Mouse (Mus musculus): ENCODE data around the gene Hp1bp3. TPM values are rescaled to one million over a fixed set of nuclear protein-coding genes. Genes with fewer than 3 reads are reported as not detected.

The Hp1bp3 gene
- 38.3 and 40.1 TPM in 2 replicates for polyA plus RNA-seq (2015; fragmentation: Nextera tagmentation; extraction: Ambion mirVana)

GRCm38 (mm10) chr4:138216200-138216890 is at the start of gene Hp1bp3:
Gene Hp1bp3, plus strand, starts transcription at chr4:138216296.
- peak; percentile 59 for ATAC-seq (ENCODE audit: low read depth)
- H3K4me3 ChIP-seq (ENCODE audit: low read depth, low read length): peak within 1 kb of the TSS; percentile 99
- no peaks in the 10 kb centered on the region for H3K9me3 ChIP-seq (replicated peaks; ENCODE audit: control insufficient read depth, low read length)
- WGBS (ENCODE audit: insufficient replicate concordance): under 1% methylated on average over 67 of the region's 84 CpGs
- peak within 1 kb of the TSS; percentile 91 for H3K4me2 ChIP-seq (ENCODE audit: low read depth, low read length)
- no peaks in the 10 kb centered on the region for H3K27me3 ChIP-seq (ENCODE audit: control insufficient read depth, insufficient read depth, low read depth, low read length)
- no peaks in the 10 kb centered on the region for H3K36me3 ChIP-seq (ENCODE audit: control insufficient read depth, insufficient read depth)
- H3K4me1 ChIP-seq (ENCODE audit: control insufficient read depth, low read depth, low read length): peaks cover 39% of the 10 kb centered on the region
- H3K9ac ChIP-seq (ENCODE audit: low read depth, low read length): peak within 1 kb of the TSS; percentile 99
- H3K27ac ChIP-seq (ENCODE audit: low read length): peak within 1 kb of the TSS; percentile 98

- Histone ChIP-seq H3K27me3 (ENCODE audit: control insufficient read depth, insufficient read depth, low read depth, low read length) (no peaks in the 10 kb centered on the region), H3K9me3 (replicated peaks; ENCODE audit: control insufficient read depth, low read length) (no peaks in the 10 kb centered on the region), H3K4me1 (ENCODE audit: control insufficient read depth, low read depth, low read length) (no peaks in the 10 kb centered on the region), H3K4me3 (ENCODE audit: low read depth, low read length) (no peak overlapping the region), H3K9ac (ENCODE audit: low read depth, low read length) (no peak overlapping the region), H3K36me3 (ENCODE audit: control insufficient read depth, insufficient read depth) (peaks cover 17% of the 10 kb centered on the region), H3K27ac (ENCODE audit: low read length) (no peak overlapping the region), H3K4me2 (ENCODE audit: low read depth, low read length) (no peak overlapping the region)
- 86% methylated on average over 10 of the region's 10 CpGs for WGBS (ENCODE audit: insufficient replicate concordance)
- ATAC-seq (ENCODE audit: low read depth): no peak
Observed at GRCm38 (mm10) chr4:138166519-138166918, 49.6 kb upstream of the Hp1bp3 start.

- H3K4me1 ChIP-seq (ENCODE audit: control insufficient read depth, low read depth, low read length): no peaks in the 10 kb centered on the region
- no peaks in the 10 kb centered on the region for H3K27me3 ChIP-seq (ENCODE audit: control insufficient read depth, insufficient read depth, low read depth, low read length)
- 61% methylated on average over 3 of the region's 3 CpGs for WGBS (ENCODE audit: insufficient replicate concordance)
- H3K4me2 ChIP-seq (ENCODE audit: low read depth, low read length): no peak overlapping the region
- no peak overlapping the region for H3K9ac ChIP-seq (ENCODE audit: low read depth, low read length)
- no peaks in the 10 kb centered on the region for H3K9me3 ChIP-seq (replicated peaks; ENCODE audit: control insufficient read depth, low read length)
- no peak overlapping the region for H3K27ac ChIP-seq (ENCODE audit: low read length)
- H3K36me3 ChIP-seq (ENCODE audit: control insufficient read depth, insufficient read depth): peaks cover 22% of the 10 kb centered on the region
- no peak overlapping the region for H3K4me3 ChIP-seq (ENCODE audit: low read depth, low read length)
- peak; percentile 53; the same call in 1 of the 2 replicates for ATAC-seq (ENCODE audit: low read depth)
Observed at GRCm38 (mm10) chr4:138168162-138168561, 47.9 kb upstream of the Hp1bp3 start.

- no peaks in the 10 kb centered on the region for H3K9me3 ChIP-seq (replicated peaks; ENCODE audit: control insufficient read depth, low read length)
- no peak overlapping the region for H3K27ac ChIP-seq (ENCODE audit: low read length)
- H3K4me3 ChIP-seq (ENCODE audit: low read depth, low read length): no peak overlapping the region
- WGBS (ENCODE audit: insufficient replicate concordance): 79% methylated on average over 4 of the region's 4 CpGs
- H3K36me3 ChIP-seq (ENCODE audit: control insufficient read depth, insufficient read depth): peaks cover 22% of the 10 kb centered on the region
- no peaks in the 10 kb centered on the region for H3K27me3 ChIP-seq (ENCODE audit: control insufficient read depth, insufficient read depth, low read depth, low read length)
- no peak for ATAC-seq (ENCODE audit: low read depth)
- no peak overlapping the region for H3K4me2 ChIP-seq (ENCODE audit: low read depth, low read length)
- no peak overlapping the region for H3K9ac ChIP-seq (ENCODE audit: low read depth, low read length)
- no peaks in the 10 kb centered on the region for H3K4me1 ChIP-seq (ENCODE audit: control insufficient read depth, low read depth, low read length)
Observed at GRCm38 (mm10) chr4:138169420-138169819, 46.7 kb upstream of the Hp1bp3 start.

GRCm38 (mm10) chr4:138172686-138173085 is 43.4 kb upstream of the Hp1bp3 start:
- no peak for ATAC-seq (ENCODE audit: low read depth)
- Histone ChIP-seq H3K4me1 (ENCODE audit: control insufficient read depth, low read depth, low read length) (no peaks in the 10 kb centered on the region), H3K4me3 (ENCODE audit: low read depth, low read length) (no peak overlapping the region), H3K9ac (ENCODE audit: low read depth, low read length) (no peak overlapping the region), H3K4me2 (ENCODE audit: low read depth, low read length) (no peak overlapping the region), H3K27me3 (ENCODE audit: control insufficient read depth, insufficient read depth, low read depth, low read length) (no peaks in the 10 kb centered on the region), H3K9me3 (replicated peaks; ENCODE audit: control insufficient read depth, low read length) (no peaks in the 10 kb centered on the region), H3K27ac (ENCODE audit: low read length) (no peak overlapping the region), H3K36me3 (ENCODE audit: control insufficient read depth, insufficient read depth) (peaks cover 23% of the 10 kb centered on the region)
- 74% methylated on average over 4 of the region's 4 CpGs for WGBS (ENCODE audit: insufficient replicate concordance)

- H3K4me1 ChIP-seq (ENCODE audit: control insufficient read depth, low read depth, low read length): no peaks in the 10 kb centered on the region
- H3K9ac ChIP-seq (ENCODE audit: low read depth, low read length): no peak overlapping the region
- H3K27me3 ChIP-seq (ENCODE audit: control insufficient read depth, insufficient read depth, low read depth, low read length): no peaks in the 10 kb centered on the region
- ATAC-seq (ENCODE audit: low read depth): no peak
- WGBS (ENCODE audit: insufficient replicate concordance): 84% methylated on average over 5 of the region's 5 CpGs
- H3K4me2 ChIP-seq (ENCODE audit: low read depth, low read length): no peak overlapping the region
- no peak overlapping the region for H3K27ac ChIP-seq (ENCODE audit: low read length)
- H3K4me3 ChIP-seq (ENCODE audit: low read depth, low read length): no peak overlapping the region
- H3K9me3 ChIP-seq (replicated peaks; ENCODE audit: control insufficient read depth, low read length): no peaks in the 10 kb centered on the region
- peaks cover 24% of the 10 kb centered on the region for H3K36me3 ChIP-seq (ENCODE audit: control insufficient read depth, insufficient read depth)
Observed at GRCm38 (mm10) chr4:138179391-138179790, 36.7 kb upstream of the Hp1bp3 start.

GRCm38 (mm10) chr4:138180719-138181118 is 35.4 kb upstream of the Hp1bp3 start:
- no peak for ATAC-seq (ENCODE audit: low read depth)
- WGBS (ENCODE audit: insufficient replicate concordance): 81% methylated on average over 4 of the region's 4 CpGs
- no peak overlapping the region for H3K9ac ChIP-seq (ENCODE audit: low read depth, low read length)
- no peak overlapping the region for H3K4me3 ChIP-seq (ENCODE audit: low read depth, low read length)
- no peak overlapping the region for H3K4me2 ChIP-seq (ENCODE audit: low read depth, low read length)
- no peaks in the 10 kb centered on the region for H3K9me3 ChIP-seq (replicated peaks; ENCODE audit: control insufficient read depth, low read length)
- peaks cover 22% of the 10 kb centered on the region for H3K36me3 ChIP-seq (ENCODE audit: control insufficient read depth, insufficient read depth)
- H3K27me3 ChIP-seq (ENCODE audit: control insufficient read depth, insufficient read depth, low read depth, low read length): no peaks in the 10 kb centered on the region
- no peaks in the 10 kb centered on the region for H3K4me1 ChIP-seq (ENCODE audit: control insufficient read depth, low read depth, low read length)
- H3K27ac ChIP-seq (ENCODE audit: low read length): no peak overlapping the region

- no peak overlapping the region for H3K9ac ChIP-seq (ENCODE audit: low read depth, low read length)
- no peaks in the 10 kb centered on the region for H3K27me3 ChIP-seq (ENCODE audit: control insufficient read depth, insufficient read depth, low read depth, low read length)
- 0 out of 2 replicates have a peak, but pooled peaks have one; percentile 55 for ATAC-seq (ENCODE audit: low read depth)
- H3K4me3 ChIP-seq (ENCODE audit: low read depth, low read length): no peak overlapping the region
- H3K4me2 ChIP-seq (ENCODE audit: low read depth, low read length): no peak overlapping the region
- WGBS (ENCODE audit: insufficient replicate concordance): 78% methylated on average over 5 of the region's 5 CpGs
- no peak overlapping the region for H3K27ac ChIP-seq (ENCODE audit: low read length)
- H3K9me3 ChIP-seq (replicated peaks; ENCODE audit: control insufficient read depth, low read length): no peaks in the 10 kb centered on the region
- H3K36me3 ChIP-seq (ENCODE audit: control insufficient read depth, insufficient read depth): peaks cover 16% of the 10 kb centered on the region
- no peaks in the 10 kb centered on the region for H3K4me1 ChIP-seq (ENCODE audit: control insufficient read depth, low read depth, low read length)
Observed at GRCm38 (mm10) chr4:138184056-138184455, 32.0 kb upstream of the Hp1bp3 start.

- 45% methylated on average over 5 of the region's 5 CpGs for WGBS (ENCODE audit: insufficient replicate concordance)
- no peak overlapping the region for H3K4me2 ChIP-seq (ENCODE audit: low read depth, low read length)
- no peak overlapping the region for H3K9ac ChIP-seq (ENCODE audit: low read depth, low read length)
- H3K4me1 ChIP-seq (ENCODE audit: control insufficient read depth, low read depth, low read length): no peaks in the 10 kb centered on the region
- ATAC-seq (ENCODE audit: low read depth): peak; percentile 51; the same call in 1 of the 2 replicates
- H3K27ac ChIP-seq (ENCODE audit: low read length): no peak overlapping the region
- peaks cover 16% of the 10 kb centered on the region for H3K36me3 ChIP-seq (ENCODE audit: control insufficient read depth, insufficient read depth)
- H3K4me3 ChIP-seq (ENCODE audit: low read depth, low read length): no peak overlapping the region
- no peaks in the 10 kb centered on the region for H3K27me3 ChIP-seq (ENCODE audit: control insufficient read depth, insufficient read depth, low read depth, low read length)
- no peaks in the 10 kb centered on the region for H3K9me3 ChIP-seq (replicated peaks; ENCODE audit: control insufficient read depth, low read length)
Observed at GRCm38 (mm10) chr4:138184573-138184981, 31.5 kb upstream of the Hp1bp3 start.
